Mouse (Mus musculus) myocyte (in vitro differentiated cells): ENCODE measurements around the gene Med14. TPM values are rescaled to one million over a fixed set of nuclear protein-coding genes. Genes with fewer than 3 reads are reported as not detected.

Source experiments
- H3K27me3 ChIP-seq: one replicate; pipeline ENCODE4 v1.6.1; 2011; ENCODE audit not compliant: control insufficient read depth, insufficient read depth, insufficient read length
- H3K36me3 ChIP-seq: one replicate; pipeline ENCODE4 v1.6.1; 2011; ENCODE audit not compliant: control insufficient read depth, insufficient read depth
- H3K4me2 ChIP-seq: one replicate; pipeline ENCODE4 v1.6.1; 2011; ENCODE audit warnings: low read depth, control low read depth
- H3K4me3 ChIP-seq: one replicate; pipeline ENCODE4 v1.5.1; 2011; ENCODE audit warnings: mild to moderate bottlenecking, control low read depth, moderate library complexity
- H3K79me2 ChIP-seq: one replicate; pipeline ENCODE4 v1.6.1; 2011; ENCODE audit not compliant: control insufficient read depth, insufficient read depth
- H3ac ChIP-seq: one replicate; pipeline ENCODE4 v1.6.1; 2011; ENCODE audit not compliant: control insufficient read depth, insufficient read length
- CEBPB ChIP-seq: IDR thresholded peaks from 2 replicates; pipeline ENCODE4 v1.6.1; 2011; ENCODE audit warnings: mild to moderate bottlenecking, moderate library complexity; ENCODE audit not compliant: poor library complexity, insufficient read depth, severe bottlenecking
- E2F4 ChIP-seq: IDR thresholded peaks from one replicate; pipeline ENCODE4 v1.6.1; 2011; ENCODE audit warnings: mild to moderate bottlenecking, control low read depth, moderate library complexity; ENCODE audit not compliant: insufficient read depth
- MAX ChIP-seq: IDR thresholded peaks from one replicate; pipeline ENCODE4 v1.6.1; 2011; ENCODE audit warnings: low read depth, mild to moderate bottlenecking, control low read depth
- MYOD1 ChIP-seq, 3 experiments: IDR thresholded peaks; one replicate each; pipeline ENCODE4 v1.6.1; 2011; ENCODE audit warnings: control low read depth in 2 of 3, low read depth in 2 of 3, mild to moderate bottlenecking in 2 of 3, moderate library complexity in 1 of 3; ENCODE audit not compliant: insufficient read length in 2 of 3, control insufficient read depth in 1 of 3
- MYOG ChIP-seq, 3 experiments: IDR thresholded peaks; one replicate each; pipeline ENCODE4 v1.6.1; 2011; ENCODE audit warnings: control low read depth in 2 of 3, low read depth in 2 of 3, mild to moderate bottlenecking in 2 of 3; ENCODE audit not compliant: insufficient read length in 2 of 3, control insufficient read depth in 1 of 3, insufficient read depth in 1 of 3
- POLR2A ChIP-seq: IDR thresholded peaks from one replicate; pipeline ENCODE4 v1.6.1; 2011; ENCODE audit warnings: low read depth, mild to moderate bottlenecking, control low read depth, moderate library complexity; ENCODE audit not compliant: insufficient read length
- POLR2AphosphoS2 ChIP-seq: IDR thresholded peaks from one replicate; pipeline ENCODE4 v1.6.1; 2011; ENCODE audit warnings: low read depth, control low read depth; ENCODE audit not compliant: insufficient read length
- REST ChIP-seq: IDR thresholded peaks from one replicate; pipeline ENCODE4 v1.6.1; 2011; ENCODE audit warnings: mild to moderate bottlenecking, control low read depth, moderate library complexity; ENCODE audit not compliant: insufficient read depth, insufficient read length
- SRF ChIP-seq: IDR thresholded peaks from one replicate; pipeline ENCODE4 v1.6.1; 2011; ENCODE audit warnings: low read depth; ENCODE audit not compliant: control insufficient read depth, insufficient read length
- TCF12 ChIP-seq: IDR thresholded peaks from one replicate; pipeline ENCODE4 v1.6.1; 2011; ENCODE audit warnings: mild to moderate bottlenecking, control low read depth; ENCODE audit not compliant: poor library complexity, insufficient read depth, severe bottlenecking
- TCF3 ChIP-seq: IDR thresholded peaks from one replicate; pipeline ENCODE4 v1.6.1; 2011; ENCODE audit warnings: low read depth, control low read depth; ENCODE audit not compliant: insufficient read length
- USF1 ChIP-seq: IDR thresholded peaks from one replicate; pipeline ENCODE4 v1.6.1; 2011; ENCODE audit warnings: low read depth, mild to moderate bottlenecking, control low read depth, moderate library complexity
- polyA plus RNA-seq: library from polyadenylated mRNA; unstranded; fragments of >200 nt; fragmentation: generic; extraction: Trizol; gene quantifications from one replicate; pipeline ENCODE4 v1.2.1, GENCODE M21; 2012; ENCODE audit warnings: missing spikeins

Med14 gene
- polyA plus RNA-seq, 1 experiment = 8.4 TPM

- no peak for TF ChIP-seq E2F4
- TF ChIP-seq POLR2A = no peak
- TF ChIP-seq MAX = no peak
- Histone ChIP-seq H3K4me2 (no peak overlapping the region), H3K79me2 (peaks cover 19% of the 10 kb centered on the region), H3K36me3 (no peaks in the 10 kb centered on the region), H3ac (no peak overlapping the region), H3K27me3 (no peaks in the 10 kb centered on the region), H3K4me3 (no peak overlapping the region)
Observed at GRCm38 (mm10) chrX:12746729-12747128, 15.1 kb downstream of the Med14 start.

GRCm38 (mm10) chrX:12740396-12740795 lies 21.5 kb downstream of the Med14 start:
- no peaks in the 10 kb centered on the region for H3K27me3 ChIP-seq
- no peak overlapping the region for H3K4me3 ChIP-seq
- no peak overlapping the region for H3ac ChIP-seq
- no peaks in the 10 kb centered on the region for H3K79me2 ChIP-seq
- no peak overlapping the region for H3K4me2 ChIP-seq
- no peak for TF ChIP-seq E2F4
- no peak for TF ChIP-seq POLR2A
- TF ChIP-seq MYOG (IDR thresholded peaks at IDR 0.05; ENCODE audit: control insufficient read depth in 1 of 3, insufficient read depth in 1 of 3, insufficient read length in 2 of 3, low read depth in 2 of 3) = no peak
- TF ChIP-seq CEBPB = no peak
- no peak for TF ChIP-seq MAX
- TF ChIP-seq SRF = no peak
- no peak for TF ChIP-seq TCF12
- TF ChIP-seq TCF3 = no peak
- no peak for TF ChIP-seq USF1
- no peak for TF ChIP-seq POLR2AphosphoS2
- TF ChIP-seq MYOD1 (IDR thresholded peaks at IDR 0.05; ENCODE audit: control insufficient read depth in 1 of 3, insufficient read length in 2 of 3, low read depth in 2 of 3) = no peak
- no peak for TF ChIP-seq REST
- H3K36me3 ChIP-seq = no peaks in the 10 kb centered on the region

DNA sequence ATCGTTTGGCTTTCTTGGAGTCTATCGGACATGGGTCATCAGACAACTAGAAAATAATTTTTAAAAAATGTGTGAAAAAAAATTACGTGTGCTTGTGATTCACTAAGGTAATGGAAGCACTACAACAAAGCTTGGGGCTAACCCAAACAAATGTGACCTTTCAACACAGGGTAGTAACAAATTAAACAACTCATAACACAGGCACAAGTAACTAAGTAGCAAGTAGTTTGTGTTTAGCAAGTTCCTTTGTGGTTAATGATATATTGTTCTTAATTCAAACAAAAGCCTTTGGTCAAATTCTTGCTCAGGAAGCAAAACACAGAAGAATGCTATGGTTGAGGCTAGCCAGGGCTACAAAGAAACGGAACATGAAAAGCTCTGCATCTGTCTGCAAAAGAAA lies 45.8 kb downstream of the Med14 start:
- H3K27me3 ChIP-seq = no peaks in the 10 kb centered on the region
- no peaks in the 10 kb centered on the region for H3K79me2 ChIP-seq
- no peak overlapping the region for H3K4me2 ChIP-seq
- H3K4me3 ChIP-seq = no peak overlapping the region
- H3ac ChIP-seq = no peak overlapping the region
- peaks cover 8% of the 10 kb centered on the region for H3K36me3 ChIP-seq
- TF ChIP-seq MAX (no peak), MYOG (IDR thresholded peaks at IDR 0.05; ENCODE audit: control insufficient read depth in 1 of 3, insufficient read depth in 1 of 3, insufficient read length in 2 of 3, low read depth in 2 of 3) (no peak), TCF3 (no peak), REST (no peak)

DNA sequence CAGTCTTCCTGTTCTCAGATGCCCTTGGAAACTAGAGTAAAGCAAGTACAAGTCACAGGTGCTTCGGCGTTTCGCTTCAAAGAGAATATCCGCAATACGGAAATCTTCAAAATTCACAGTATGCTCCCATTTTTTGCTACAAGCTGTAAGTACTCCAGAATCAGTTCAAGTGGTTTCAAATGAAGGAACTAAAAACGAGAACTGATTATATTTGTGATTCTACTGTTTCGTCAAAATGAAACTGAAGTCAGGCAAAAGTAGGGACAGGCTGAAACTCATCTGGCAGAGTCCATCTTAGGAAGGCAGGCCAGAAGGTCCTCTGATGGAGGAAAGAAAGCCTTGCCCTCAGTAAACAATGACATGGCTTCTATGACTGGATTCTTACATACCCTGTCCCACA lies 48.1 kb downstream of the Med14 start:
- no peak overlapping the region for H3ac ChIP-seq
- TF ChIP-seq SRF (no peak), MYOG (IDR thresholded peaks at IDR 0.05; ENCODE audit: control insufficient read depth in 1 of 3, insufficient read depth in 1 of 3, insufficient read length in 2 of 3, low read depth in 2 of 3) (no peak), USF1 (no peak), TCF12 (no peak), E2F4 (no peak), TCF3 (no peak), REST (no peak), MYOD1 (IDR thresholded peaks at IDR 0.05; ENCODE audit: control insufficient read depth in 1 of 3, insufficient read length in 2 of 3, low read depth in 2 of 3) (no peak), POLR2A (no peak), CEBPB (no peak), POLR2AphosphoS2 (no peak), MAX (no peak)
- no peaks in the 10 kb centered on the region for H3K27me3 ChIP-seq
- no peaks in the 10 kb centered on the region for H3K79me2 ChIP-seq
- no peak overlapping the region for H3K4me2 ChIP-seq
- no peak overlapping the region for H3K4me3 ChIP-seq
- peaks cover 8% of the 10 kb centered on the region for H3K36me3 ChIP-seq

DNA sequence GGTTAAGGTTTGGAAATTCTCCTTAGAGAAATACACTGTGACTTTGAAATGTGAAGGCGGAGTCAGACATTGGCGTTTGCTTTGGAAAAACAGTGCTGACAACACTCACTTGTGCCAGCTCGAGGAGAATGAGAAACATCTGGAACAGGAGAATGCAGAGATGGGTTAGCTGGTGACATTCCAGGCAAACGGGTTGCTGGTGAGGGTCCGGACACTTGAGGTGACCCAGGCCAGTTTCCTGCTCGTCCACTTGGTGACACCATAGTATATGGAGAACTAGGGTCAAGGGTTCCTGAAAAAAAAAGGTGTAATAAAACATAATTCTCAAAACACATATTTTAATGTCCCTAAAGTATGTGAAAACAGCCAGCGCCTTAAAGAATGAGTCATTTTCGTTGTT lies 75.0 kb downstream of the Med14 start:
- Histone ChIP-seq H3K4me3 (no peak overlapping the region), H3K27me3 (no peaks in the 10 kb centered on the region), H3K4me2 (no peak overlapping the region), H3K36me3 (peaks cover 15% of the 10 kb centered on the region), H3K79me2 (no peaks in the 10 kb centered on the region), H3ac (no peak overlapping the region)
- TF ChIP-seq MYOG (IDR thresholded peaks at IDR 0.05; ENCODE audit: control insufficient read depth in 1 of 3, insufficient read depth in 1 of 3, insufficient read length in 2 of 3, low read depth in 2 of 3) (no peak), POLR2A (no peak), E2F4 (no peak), TCF3 (no peak), REST (no peak), MYOD1 (IDR thresholded peaks at IDR 0.05; ENCODE audit: control insufficient read depth in 1 of 3, insufficient read length in 2 of 3, low read depth in 2 of 3) (no peak), MAX (no peak), TCF12 (no peak), SRF (no peak)
